Mouse (Mus musculus) left cerebral cortex, adult 8-10 months (tissue): ENCODE measurements around the gene Casc4. TPM values are rescaled to one million over a fixed set of nuclear protein-coding genes. Genes with fewer than 3 reads are reported as not detected.
"Not testable (repeated sequence)": the region's sequence is repeated elsewhere in the genome, so short reads cannot be mapped to it uniquely, and the experiment has no call there.

Experiments used
- DNase-seq, 2 experiments: peaks; one replicate each; pipeline ENCODE4 v3.0.0; 2022; ENCODE audit warnings: low spot score in 2 of 2
- total RNA-seq, 4 experiments: library from RNA; stranded (reverse); gene quantifications; 2 replicates each; pipeline ENCODE4 v1.2.4; 2022

Casc4 gene
- total RNA-seq, 4 experiments from 2014 or later: 92.6 to 96.8 (median 94.1) TPM

DNA sequence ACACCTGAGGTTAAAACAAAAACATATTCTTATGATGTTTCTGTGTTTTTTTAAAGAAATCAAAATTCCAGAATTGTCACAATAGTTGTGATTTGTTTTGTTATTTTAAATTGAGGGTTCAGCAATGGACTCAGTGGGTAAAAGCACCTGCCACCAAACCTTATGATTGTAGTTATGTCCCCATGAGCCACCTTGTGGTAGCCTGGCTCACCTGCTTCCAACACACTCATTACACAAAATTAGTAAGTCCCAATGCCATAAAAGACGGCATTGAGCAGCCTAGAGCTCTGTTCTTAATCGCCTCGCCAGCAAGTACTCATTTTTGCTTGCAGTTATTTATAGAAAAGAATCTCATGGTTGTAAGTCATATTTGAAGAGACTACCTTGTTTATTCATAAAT lies 43.2 kb downstream of the Casc4 start:
- no peak for DNase-seq

DNA sequence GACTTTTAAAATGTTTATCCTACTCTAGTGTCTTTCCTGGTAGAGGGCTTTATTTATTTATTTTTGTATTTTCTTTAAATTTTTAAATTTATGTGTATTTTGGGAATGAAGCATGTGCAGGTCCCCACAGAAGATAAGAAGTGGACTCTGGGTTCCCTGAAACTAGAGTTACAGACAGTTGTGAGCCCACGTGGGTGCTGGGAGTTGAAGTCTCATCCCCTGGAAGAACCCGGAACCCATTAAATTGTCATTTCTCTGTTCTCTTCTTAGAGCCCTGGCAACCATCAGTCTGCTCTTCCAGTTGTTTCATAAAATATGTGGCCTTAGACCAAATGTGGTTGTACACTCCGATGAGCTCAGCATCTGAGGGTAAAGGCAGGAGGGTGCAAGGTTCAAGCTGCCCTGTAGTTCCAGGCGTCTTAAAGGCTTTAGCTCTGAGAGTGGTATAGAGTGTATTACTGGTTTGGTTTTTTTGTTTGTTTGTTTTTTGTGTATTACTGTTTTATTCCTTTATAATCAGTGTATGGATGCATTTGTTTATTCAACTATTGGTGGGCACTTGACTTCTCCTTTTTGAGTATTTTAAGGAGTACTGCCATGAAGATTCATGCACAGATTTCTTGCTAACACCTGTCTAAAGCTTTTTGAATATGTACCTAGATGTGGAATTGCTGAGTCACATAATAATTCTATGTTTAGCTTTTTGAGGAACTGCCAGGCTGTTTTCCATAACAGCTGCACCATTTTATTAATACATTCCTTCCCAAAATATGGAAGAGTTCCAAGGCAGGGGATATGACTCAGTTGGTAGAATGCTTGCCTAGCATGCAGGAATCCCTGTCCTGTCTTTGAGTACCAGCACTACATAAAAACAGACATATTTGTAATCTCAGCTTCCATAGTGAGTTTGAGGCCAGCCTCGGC lies 49.5 kb downstream of the Casc4 start:
- DNase-seq: peak in 1 of 2 experiments; percentile 10

DNA sequence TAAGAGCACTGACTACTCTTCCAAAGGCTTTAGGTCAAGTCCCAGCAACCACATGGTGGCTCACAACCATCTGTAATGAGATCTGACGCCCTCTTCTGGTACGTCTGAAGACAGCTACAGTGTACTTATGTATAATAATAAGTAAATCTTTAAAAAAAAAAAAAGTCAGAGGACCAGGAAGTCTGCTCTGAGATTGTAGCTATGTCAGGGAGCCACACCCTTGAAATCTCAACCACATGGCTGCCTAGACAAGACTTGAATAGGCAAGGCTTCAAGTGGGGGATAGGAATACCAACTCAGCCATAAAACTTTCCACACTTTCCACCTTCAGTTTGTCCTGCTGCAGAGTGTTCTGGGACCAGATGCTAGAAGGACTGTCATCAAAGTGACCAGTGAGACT lies 70.9 kb downstream of the Casc4 start:
- not testable (repeated sequence) for DNase-seq

DNA sequence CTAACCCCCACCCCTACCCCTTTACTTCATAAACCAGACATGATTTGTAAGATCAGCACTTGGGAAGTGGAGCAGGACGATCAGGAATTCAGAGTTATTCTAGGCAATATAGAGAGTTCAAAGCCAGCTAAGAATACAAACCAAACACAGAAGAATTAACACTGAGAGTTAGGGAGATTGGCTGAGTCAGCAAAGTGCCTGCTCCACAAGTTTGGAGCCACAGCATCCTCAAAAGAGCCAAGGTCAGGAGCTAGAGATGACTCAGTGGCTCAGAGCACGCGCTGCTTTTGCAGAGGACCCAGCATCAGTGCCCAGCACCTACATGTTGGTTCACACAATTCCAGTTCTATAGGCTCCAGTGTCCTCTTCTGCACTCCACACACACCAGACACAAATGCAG lies 76.6 kb downstream of the Casc4 start:
- DNase-seq: no peak

DNA sequence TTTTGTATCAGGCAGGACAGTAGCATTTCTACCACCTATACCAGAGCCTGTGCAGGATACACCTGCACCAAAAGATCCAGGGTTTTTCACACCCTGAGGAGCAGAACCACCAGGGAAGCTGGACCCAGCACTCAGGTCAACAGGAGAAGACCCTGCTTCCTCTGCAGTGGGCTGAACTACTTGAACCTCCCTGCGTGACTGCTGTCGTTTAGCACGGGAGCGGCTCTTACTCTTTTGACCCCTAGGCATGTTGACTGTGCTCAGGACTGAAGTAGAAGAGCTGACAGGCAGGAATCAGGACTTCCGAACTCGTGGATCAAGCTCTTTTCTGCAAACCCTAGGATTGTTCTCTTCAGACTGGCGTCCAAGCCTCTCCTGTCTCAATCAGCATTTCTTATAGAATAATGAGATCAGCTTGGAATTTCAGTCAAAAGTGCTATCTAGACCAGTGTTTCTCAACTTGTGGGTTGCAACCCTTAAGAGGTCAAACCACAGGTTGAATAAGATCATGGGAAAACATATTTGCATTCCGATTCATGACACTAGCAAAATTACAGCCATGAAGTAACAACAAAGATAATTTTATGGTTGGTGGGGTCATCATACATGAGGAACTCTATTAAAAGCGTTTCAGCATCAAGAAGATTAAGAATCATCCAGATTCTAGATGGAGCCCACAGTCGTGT lies 88.3 kb downstream of the Casc4 start:
- DNase-seq: no peak

DNA sequence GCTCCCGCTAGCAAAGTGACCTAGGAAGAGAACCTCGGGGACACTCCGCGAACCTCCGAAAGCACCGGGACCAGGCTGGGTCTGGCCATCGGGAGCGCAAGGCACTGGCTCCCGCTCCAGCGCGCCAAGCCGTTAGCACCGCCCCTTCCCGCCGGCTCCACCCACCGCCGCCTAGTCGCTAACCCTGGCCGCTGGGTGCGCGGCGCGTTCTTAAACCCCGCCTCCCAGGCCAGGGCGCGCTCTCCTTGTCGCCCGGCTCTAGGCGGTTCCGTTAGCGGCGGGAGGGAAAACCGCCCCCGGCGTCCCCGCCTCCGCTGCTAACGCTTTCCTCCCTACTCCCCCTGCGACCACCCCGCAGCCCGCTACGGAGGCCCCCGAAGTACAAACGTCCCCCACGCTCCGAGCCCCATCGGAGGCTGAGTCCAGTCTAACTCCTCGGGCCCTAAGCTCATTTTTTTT lies 89.0 kb downstream of the Casc4 start, which contains the start of the genes Ctdspl2 and Mageb3:
Gene Ctdspl2 (plus strand): TSS at position 237 of the 459 bp plus-strand sequence.
Gene Mageb3 (minus strand): TSS at position 328 of the 459 bp plus-strand sequence.
- peak; percentile 89 to 93 for DNase-seq

DNA sequence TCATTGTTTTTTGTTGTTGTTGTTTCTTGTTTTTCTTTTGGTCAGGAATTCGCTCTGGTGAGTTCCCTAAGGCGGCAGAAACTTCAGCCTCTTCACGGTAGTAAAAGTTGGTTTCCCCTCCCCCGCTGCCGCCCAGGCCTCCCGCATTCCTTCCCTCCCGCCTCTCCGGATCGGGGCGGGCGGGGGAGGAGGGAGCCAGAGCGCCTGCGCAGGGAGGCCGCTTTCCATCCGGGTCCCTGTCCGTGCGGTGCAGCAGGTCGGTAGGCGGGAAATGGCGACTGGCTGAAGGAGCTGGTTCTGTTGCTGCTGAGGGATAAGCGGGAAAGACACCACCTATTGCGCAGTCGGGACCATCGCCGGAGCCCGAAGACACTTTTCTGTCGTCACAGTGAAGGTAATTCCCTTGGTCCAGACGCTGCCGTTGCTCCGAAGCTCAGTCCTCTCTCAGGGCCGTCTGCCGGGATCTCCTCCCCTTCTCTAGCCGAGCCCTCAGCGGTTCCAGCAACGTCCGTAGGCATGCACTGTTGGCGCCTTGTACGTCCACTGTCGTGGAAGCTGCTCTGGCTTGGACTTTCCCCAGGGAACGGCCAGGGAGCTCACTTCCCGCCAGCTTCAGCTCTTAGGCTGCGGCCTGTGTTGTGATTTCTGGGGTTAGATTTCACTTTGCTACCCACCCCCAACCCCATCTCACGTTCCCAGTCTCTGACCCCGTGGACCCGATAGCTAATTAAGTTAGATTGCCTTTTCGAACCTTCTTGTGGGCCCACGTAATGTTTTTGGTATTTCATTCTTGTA lies 89.7 kb downstream of the Casc4 start:
- peak; percentile 2 to 94 for DNase-seq

DNA sequence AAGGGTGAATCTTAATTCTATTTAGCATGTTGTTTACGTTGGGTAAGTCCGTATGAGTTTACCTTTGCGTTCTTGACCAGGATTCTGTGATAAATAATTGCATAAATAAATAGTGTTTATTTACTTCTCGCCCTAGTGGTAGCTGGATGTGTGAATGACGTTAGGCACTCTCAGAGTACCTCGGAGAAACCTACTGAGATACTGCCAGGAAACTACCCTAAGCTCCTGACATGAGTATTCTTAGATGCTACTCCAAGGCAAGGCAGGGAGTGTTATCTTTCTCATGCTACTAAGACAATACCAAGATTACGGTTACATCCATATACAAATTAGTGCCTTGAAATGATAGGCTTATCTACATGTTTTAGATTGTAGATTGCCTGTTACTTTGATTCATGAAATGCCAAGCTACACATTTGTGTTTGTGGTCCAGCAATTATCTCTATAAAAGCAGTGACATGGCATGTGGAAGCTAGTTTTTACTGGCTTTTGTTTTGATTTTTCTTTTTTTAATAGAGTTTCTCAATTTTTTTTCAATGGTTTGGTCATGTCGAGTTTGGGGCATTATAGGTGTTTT lies 90.5 kb downstream of the Casc4 start:
- DNase-seq: no peak

Other genes with a start within 250 kb of the Casc4 start
- 10 to 100 TPM; 47.4 to 51.3 (median 50.4) TPM for gene Frmd5, start 59.9 kb upstream of the Casc4 start, total RNA-seq
- gene Ctdspl2, start 89.0 kb downstream of the Casc4 start, total RNA-seq: 10 to 100 TPM; 34.7 to 39.3 (median 35.7) TPM
- under 1 TPM in 2 of 4 experiments, not detected in 2; 0.16 to 0.41 TPM for gene Mageb3, start 89.1 kb downstream of the Casc4 start, total RNA-seq
- gene Eif3j1, start 161.6 kb downstream of the Casc4 start, total RNA-seq: 10 to 100 TPM; 19.5 to 22.6 (median 19.9) TPM